Mouse (Mus musculus) megakaryocyte, embryonic 14.5 days (primary cell): ENCODE data around the gene Fdx1.

Source experiments
- FLI1 ChIP-seq: IDR thresholded peaks from 2 replicates; pipeline ENCODE4 v1.6.1; 2012; ENCODE audit warnings: low read length, inconsistent platforms, mixed read lengths
- GATA1 ChIP-seq: IDR thresholded peaks from 3 replicates; pipeline ENCODE4 v1.6.1; 2012; ENCODE audit warnings: mixed read lengths, low read length, inconsistent platforms, borderline replicate concordance

DNA sequence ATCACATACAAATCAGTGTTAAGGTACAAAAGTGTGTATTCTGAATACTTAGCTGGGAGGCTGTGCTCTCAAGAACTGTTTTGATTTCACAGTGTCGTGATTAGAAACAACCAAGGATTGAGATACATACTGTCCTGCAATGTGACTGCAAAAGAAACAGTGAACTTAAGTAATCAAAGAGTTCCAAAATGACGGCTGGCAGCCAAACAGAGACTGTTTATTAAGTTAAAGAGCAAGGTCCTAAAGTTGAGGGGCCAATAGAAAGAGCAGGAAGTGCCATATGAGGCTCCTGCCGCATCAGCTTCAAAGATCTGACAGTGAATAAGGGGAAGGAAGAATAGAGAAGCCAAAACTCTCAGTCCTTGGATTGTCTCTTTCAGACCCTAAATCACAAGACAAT lies 10.5 kb upstream of the Fdx1 start:
- TF ChIP-seq GATA1 = no peak
- no peak for TF ChIP-seq FLI1
